Mouse (Mus musculus) myocyte (in vitro differentiated cells): Measurements from ENCODE around the gene Timm29.

ENCODE experiments used
- CEBPB ChIP-seq: IDR thresholded peaks from 2 replicates; pipeline ENCODE4 v1.6.1; 2011; ENCODE audit warnings: mild to moderate bottlenecking, moderate library complexity; ENCODE audit not compliant: poor library complexity, insufficient read depth, severe bottlenecking
- E2F4 ChIP-seq: IDR thresholded peaks from one replicate; pipeline ENCODE4 v1.6.1; 2011; ENCODE audit warnings: mild to moderate bottlenecking, control low read depth, moderate library complexity; ENCODE audit not compliant: insufficient read depth
- MAX ChIP-seq: IDR thresholded peaks from one replicate; pipeline ENCODE4 v1.6.1; 2011; ENCODE audit warnings: low read depth, mild to moderate bottlenecking, control low read depth
- MYOD1 ChIP-seq, 3 experiments: IDR thresholded peaks; one replicate each; pipeline ENCODE4 v1.6.1; 2011; ENCODE audit warnings: control low read depth in 2 of 3, low read depth in 2 of 3, mild to moderate bottlenecking in 2 of 3, moderate library complexity in 1 of 3; ENCODE audit not compliant: insufficient read length in 2 of 3, control insufficient read depth in 1 of 3
- MYOG ChIP-seq, 3 experiments: IDR thresholded peaks; one replicate each; pipeline ENCODE4 v1.6.1; 2011; ENCODE audit warnings: control low read depth in 2 of 3, low read depth in 2 of 3, mild to moderate bottlenecking in 2 of 3; ENCODE audit not compliant: insufficient read length in 2 of 3, control insufficient read depth in 1 of 3, insufficient read depth in 1 of 3
- POLR2A ChIP-seq: IDR thresholded peaks from one replicate; pipeline ENCODE4 v1.6.1; 2011; ENCODE audit warnings: low read depth, mild to moderate bottlenecking, control low read depth, moderate library complexity; ENCODE audit not compliant: insufficient read length
- POLR2AphosphoS2 ChIP-seq: IDR thresholded peaks from one replicate; pipeline ENCODE4 v1.6.1; 2011; ENCODE audit warnings: low read depth, control low read depth; ENCODE audit not compliant: insufficient read length
- REST ChIP-seq: IDR thresholded peaks from one replicate; pipeline ENCODE4 v1.6.1; 2011; ENCODE audit warnings: mild to moderate bottlenecking, control low read depth, moderate library complexity; ENCODE audit not compliant: insufficient read depth, insufficient read length
- SRF ChIP-seq: IDR thresholded peaks from one replicate; pipeline ENCODE4 v1.6.1; 2011; ENCODE audit warnings: low read depth; ENCODE audit not compliant: control insufficient read depth, insufficient read length
- TCF12 ChIP-seq: IDR thresholded peaks from one replicate; pipeline ENCODE4 v1.6.1; 2011; ENCODE audit warnings: mild to moderate bottlenecking, control low read depth; ENCODE audit not compliant: poor library complexity, insufficient read depth, severe bottlenecking
- USF1 ChIP-seq: IDR thresholded peaks from one replicate; pipeline ENCODE4 v1.6.1; 2011; ENCODE audit warnings: low read depth, mild to moderate bottlenecking, control low read depth, moderate library complexity

DNA sequence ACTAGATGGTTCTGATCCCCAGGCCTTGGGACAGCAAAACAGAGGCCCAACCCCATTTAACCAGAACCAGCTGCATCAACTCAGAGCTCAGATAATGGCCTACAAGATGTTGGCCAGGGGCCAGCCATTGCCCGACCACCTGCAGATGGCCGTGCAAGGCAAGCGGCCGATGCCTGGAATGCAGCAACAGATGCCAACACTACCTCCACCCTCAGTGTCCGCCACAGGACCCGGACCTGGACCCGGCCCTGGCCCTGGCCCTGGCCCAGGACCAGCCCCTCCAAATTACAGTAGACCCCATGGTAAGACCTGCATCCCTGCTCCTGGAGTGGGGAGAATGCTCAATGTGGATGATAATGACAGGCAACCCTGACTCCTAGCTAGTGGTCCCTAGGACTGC, 43.1 kb downstream of the Timm29 start:
- no peak for TF ChIP-seq POLR2A
- no peak for TF ChIP-seq E2F4
- TF ChIP-seq TCF12 = no peak
- TF ChIP-seq USF1 = no peak
- no peak for TF ChIP-seq MAX
- TF ChIP-seq REST = no peak
- TF ChIP-seq SRF = no peak
- TF ChIP-seq POLR2AphosphoS2 = no peak
- TF ChIP-seq CEBPB = no peak
- TF ChIP-seq MYOD1 (IDR thresholded peaks at IDR 0.05; ENCODE audit: control insufficient read depth in 1 of 3, insufficient read length in 2 of 3, low read depth in 2 of 3) = no peak
- TF ChIP-seq MYOG (IDR thresholded peaks at IDR 0.05; ENCODE audit: control insufficient read depth in 1 of 3, insufficient read depth in 1 of 3, insufficient read length in 2 of 3, low read depth in 2 of 3) = no peak
